Mouse (Mus musculus): ENCODE measurements around the gene Nfic. TPM values are rescaled to one million over a fixed set of nuclear protein-coding genes. Genes with fewer than 3 reads are reported as not detected.

Nfic gene
- total and polyA plus RNA-seq, 3 experiments, result 2.0 to 9.7 TPM; not detected in 1

- Histone ChIP-seq H3K4me3 (ENCODE audit: control insufficient read depth in 1 of 2, insufficient read depth in 1 of 2, low read depth in 2 of 2, low read length in 2 of 2) (no peak overlapping the region), H3K27ac (ENCODE audit: control insufficient read depth, low read depth, low read length) (no peak overlapping the region), H3K9me3 (replicated peaks; ENCODE audit: insufficient read depth, low read length) (no peaks in the 10 kb centered on the region), H3K79me2 (ENCODE audit: control insufficient read depth, insufficient read depth, low read length, poor library complexity) (no peaks in the 10 kb centered on the region), H3K27me3 (ENCODE audit: control insufficient read depth in 1 of 2, insufficient read depth in 2 of 2, low read length in 2 of 2) (no peaks in the 10 kb centered on the region), H3K36me3 (ENCODE audit: control insufficient read depth in 1 of 2, insufficient read depth in 2 of 2, low read length in 2 of 2) (no peaks in the 10 kb centered on the region), H3K4me1 (ENCODE audit: control insufficient read depth in 1 of 2, insufficient read depth in 2 of 2, low read length in 2 of 2) (no peaks in the 10 kb centered on the region), H3K9ac (ENCODE audit: control insufficient read depth, low read depth, low read length, poor library complexity, severe bottlenecking) (no peak overlapping the region)
- TF ChIP-seq MYB (IDR thresholded peaks at IDR 0.05; ENCODE audit: low read depth, low read length), result no peak
- TF ChIP-seq USF1 (IDR thresholded peaks at IDR 0.05; ENCODE audit: low read depth, low read length), result no peak
- no peak for TF ChIP-seq SMC3 (IDR thresholded peaks at IDR 0.05; ENCODE audit: low read depth, low read length)
- TF ChIP-seq ZKSCAN1 (IDR thresholded peaks at IDR 0.05; ENCODE audit: low read depth, low read length), result no peak
- no peak for TF ChIP-seq HCFC1 (IDR thresholded peaks at IDR 0.05; ENCODE audit: low read depth, low read length)
- TF ChIP-seq TAL1 (IDR thresholded peaks at IDR 0.05; ENCODE audit: low read length), result no peak
- no peak for TF ChIP-seq MEF2A (IDR thresholded peaks at IDR 0.05; ENCODE audit: extremely low read depth, insufficient replicate concordance, low read depth, low read length, poor library complexity, severe bottlenecking)
- no peak for TF ChIP-seq KAT2A (conservative IDR thresholded peaks at IDR 0.05; ENCODE audit: low read depth, low read length)
- TF ChIP-seq TBP (IDR thresholded peaks at IDR 0.05; ENCODE audit: low read depth, low read length), result no peak
- DNase-seq (ENCODE audit: low read depth, low spot score), result peak; percentile 32
These were observed 17.6 kb upstream of the Nfic start for GRCm38 (mm10) chr10:81473003-81473451.

GRCm38 (mm10) chr10:81472403-81473002, 17.1 kb upstream of the Nfic start:
- Histone ChIP-seq H3K27me3 (ENCODE audit: control insufficient read depth in 1 of 2, insufficient read depth in 2 of 2, low read length in 2 of 2) (no peaks in the 10 kb centered on the region), H3K9ac (ENCODE audit: control insufficient read depth, low read depth, low read length, poor library complexity, severe bottlenecking) (no peak overlapping the region), H3K4me3 (ENCODE audit: control insufficient read depth in 1 of 2, insufficient read depth in 1 of 2, low read depth in 2 of 2, low read length in 2 of 2) (no peak overlapping the region), H3K4me1 (ENCODE audit: control insufficient read depth in 1 of 2, insufficient read depth in 2 of 2, low read length in 2 of 2) (no peaks in the 10 kb centered on the region), H3K27ac (ENCODE audit: control insufficient read depth, low read depth, low read length) (no peak overlapping the region), H3K9me3 (replicated peaks; ENCODE audit: insufficient read depth, low read length) (no peaks in the 10 kb centered on the region), H3K79me2 (ENCODE audit: control insufficient read depth, insufficient read depth, low read length, poor library complexity) (no peaks in the 10 kb centered on the region), H3K36me3 (ENCODE audit: control insufficient read depth in 1 of 2, insufficient read depth in 2 of 2, low read length in 2 of 2) (no peaks in the 10 kb centered on the region)
- no peak for DNase-seq (ENCODE audit: low read depth, low spot score)
- TF ChIP-seq RAD21 (IDR thresholded peaks at IDR 0.05; ENCODE audit: low read depth, low read length) (no peak), SMC3 (IDR thresholded peaks at IDR 0.05; ENCODE audit: low read depth, low read length) (no peak), ZMIZ1 (IDR thresholded peaks at IDR 0.05; ENCODE audit: low read depth, low read length) (no peak)

- Histone ChIP-seq H3K79me2 (ENCODE audit: control insufficient read depth, insufficient read depth, low read length, poor library complexity) (no peaks in the 10 kb centered on the region), H3K27ac (ENCODE audit: control insufficient read depth, low read depth, low read length) (no peak overlapping the region), H3K9ac (ENCODE audit: control insufficient read depth, low read depth, low read length, poor library complexity, severe bottlenecking) (no peak overlapping the region), H3K27me3 (ENCODE audit: control insufficient read depth in 1 of 2, insufficient read depth in 2 of 2, low read length in 2 of 2) (no peaks in the 10 kb centered on the region), H3K9me3 (replicated peaks; ENCODE audit: insufficient read depth, low read length) (no peaks in the 10 kb centered on the region), H3K36me3 (ENCODE audit: control insufficient read depth in 1 of 2, insufficient read depth in 2 of 2, low read length in 2 of 2) (no peaks in the 10 kb centered on the region), H3K4me1 (ENCODE audit: control insufficient read depth in 1 of 2, insufficient read depth in 2 of 2, low read length in 2 of 2) (peaks cover 3 to 4% of the 10 kb centered on the region in 2 experiments; a peak in 3 of 4 replicates), H3K4me3 (ENCODE audit: control insufficient read depth in 1 of 2, insufficient read depth in 1 of 2, low read depth in 2 of 2, low read length in 2 of 2) (no peak overlapping the region)
- no peak for TF ChIP-seq JUND (IDR thresholded peaks at IDR 0.05; ENCODE audit: low read depth, low read length)
- TF ChIP-seq TBP (IDR thresholded peaks at IDR 0.05; ENCODE audit: low read depth, low read length), result no peak
- no peak for TF ChIP-seq MYB (IDR thresholded peaks at IDR 0.05; ENCODE audit: low read depth, low read length)
- no peak for TF ChIP-seq CTCF (IDR thresholded peaks at IDR 0.05 in 2 of 3, conservative IDR thresholded peaks at IDR 0.05 in 1 of 3; ENCODE audit: control insufficient read depth in 1 of 3, insufficient read depth in 1 of 3, low read depth in 2 of 3, low read length in 3 of 3, poor library complexity in 1 of 3, severe bottlenecking in 1 of 3)
- no peak for TF ChIP-seq BHLHE40 (IDR thresholded peaks at IDR 0.05; ENCODE audit: borderline replicate concordance, low read depth, low read length)
- TF ChIP-seq USF2 (IDR thresholded peaks at IDR 0.05; ENCODE audit: borderline replicate concordance in 1 of 2, insufficient read depth in 1 of 2, low read depth in 1 of 2, low read length in 2 of 2), result no peak
- TF ChIP-seq POLR2AphosphoS5 (IDR thresholded peaks at IDR 0.05; ENCODE audit: borderline replicate concordance, low read depth, low read length), result no peak
- no peak for TF ChIP-seq NRF1 (IDR thresholded peaks at IDR 0.05; ENCODE audit: insufficient read depth, low read depth, low read length, poor library complexity, severe bottlenecking)
- no peak for TF ChIP-seq NELFE (IDR thresholded peaks at IDR 0.05; ENCODE audit: low read depth, low read length)
- no peak for TF ChIP-seq MAZ (IDR thresholded peaks at IDR 0.05; ENCODE audit: low read depth, low read length)
- DNase-seq (ENCODE audit: low read depth, low spot score), result no peak
These were observed 15.0 kb upstream of the Nfic start for GRCm38 (mm10) chr10:81470454-81470853.

Data from MEL (cell line).